Mouse (Mus musculus) kidney, postnatal 0 days (tissue): ENCODE data around the gene Pds5b. TPM values are rescaled to one million over a fixed set of nuclear protein-coding genes. Genes with fewer than 3 reads are reported as not detected.
A peak's percentile ranks its signal among the peaks of the same experiment; 100 is the strongest.
"Not testable (repeated sequence)": the region's sequence is repeated elsewhere in the genome, so short reads cannot be mapped to it uniquely, and the experiment has no call there.

Experiments
- ATAC-seq: fragments of 200-750 bp; cut with Nextera tagmentation; replicated peaks from 2 replicates; pipeline ENCODE4 v1.8.0; 2017; ENCODE audit warnings: low read depth, moderate number of reproducible peaks, moderate TSS enrichment, moderate library complexity; ENCODE audit not compliant: low FRiP score
- DNase-seq: peaks from one replicate; pipeline ENCODE4 v3.0.0-alpha.2; 2016; ENCODE audit warnings: low spot score
- H3K27ac ChIP-seq: fragments of 300-500 bp; sonication (generic); 2 replicates; pipeline ENCODE4 v1.5.1; 2014; ENCODE audit warnings: mild to moderate bottlenecking
- H3K27me3 ChIP-seq: fragments of 300-500 bp; sonication (generic); 2 replicates; pipeline ENCODE4 v1.6.1; 2014; ENCODE audit warnings: low read length, mixed read lengths; ENCODE audit not compliant: insufficient read depth
- H3K36me3 ChIP-seq: fragments of 300-500 bp; sonication (generic); 2 replicates; pipeline ENCODE4 v1.6.1; 2014; ENCODE audit warnings: low read length, mixed read lengths; ENCODE audit not compliant: insufficient read depth
- H3K4me1 ChIP-seq: fragments of 300-500 bp; sonication (generic); replicated peaks from 2 replicates; pipeline ENCODE4 v1.6.1; 2014; ENCODE audit warnings: antibody characterized with exemption, low read length, mixed read lengths; ENCODE audit not compliant: insufficient read depth
- H3K4me2 ChIP-seq: fragments of 300-500 bp; sonication (generic); 2 replicates; pipeline ENCODE4 v1.6.1; 2014; ENCODE audit warnings: mild to moderate bottlenecking, low read length, moderate library complexity, mixed read lengths
- H3K4me3 ChIP-seq: fragments of 300-500 bp; sonication (generic); replicated peaks from 2 replicates; pipeline ENCODE4 v1.5.1; 2014; ENCODE audit warnings: low read depth, low read length
- H3K9ac ChIP-seq: fragments of 300-500 bp; sonication (generic); 2 replicates; pipeline ENCODE4 v1.6.1; 2014; ENCODE audit warnings: low read depth, low read length
- H3K9me3 ChIP-seq: fragments of 300-500 bp; sonication (generic); replicated peaks from 2 replicates; pipeline ENCODE4 v1.6.1; 2016; ENCODE audit warnings: low read length, inconsistent platforms, mixed read lengths
- CTCF ChIP-seq: IDR thresholded peaks from 2 replicates; pipeline ENCODE4 v1.5.1; 2016; ENCODE audit warnings: antibody characterized with exemption, low read depth, mild to moderate bottlenecking, moderate library complexity
- WGBS: fragments of 180-500 bp; shearing (Covaris S2); extraction: QIAGEN DNeasy Blood & Tissue Kit; methylation state at CpG from one replicate; pipeline ENCODE4 v1.1.7; 2014; 5-methylcytosine and 5-hydroxymethylcytosine counted together
- polyA plus RNA-seq: library from polyadenylated mRNA; unstranded; fragments of >200 nt; fragmentation: Nextera tagmentation; extraction: Ambion mirVana; gene quantifications from 2 replicates; pipeline ENCODE4 v1.2.1, GENCODE M21; 2015

Pds5b gene
- polyA plus RNA-seq, 1 experiment from 2014 or later: 20.1 TPM

DNA sequence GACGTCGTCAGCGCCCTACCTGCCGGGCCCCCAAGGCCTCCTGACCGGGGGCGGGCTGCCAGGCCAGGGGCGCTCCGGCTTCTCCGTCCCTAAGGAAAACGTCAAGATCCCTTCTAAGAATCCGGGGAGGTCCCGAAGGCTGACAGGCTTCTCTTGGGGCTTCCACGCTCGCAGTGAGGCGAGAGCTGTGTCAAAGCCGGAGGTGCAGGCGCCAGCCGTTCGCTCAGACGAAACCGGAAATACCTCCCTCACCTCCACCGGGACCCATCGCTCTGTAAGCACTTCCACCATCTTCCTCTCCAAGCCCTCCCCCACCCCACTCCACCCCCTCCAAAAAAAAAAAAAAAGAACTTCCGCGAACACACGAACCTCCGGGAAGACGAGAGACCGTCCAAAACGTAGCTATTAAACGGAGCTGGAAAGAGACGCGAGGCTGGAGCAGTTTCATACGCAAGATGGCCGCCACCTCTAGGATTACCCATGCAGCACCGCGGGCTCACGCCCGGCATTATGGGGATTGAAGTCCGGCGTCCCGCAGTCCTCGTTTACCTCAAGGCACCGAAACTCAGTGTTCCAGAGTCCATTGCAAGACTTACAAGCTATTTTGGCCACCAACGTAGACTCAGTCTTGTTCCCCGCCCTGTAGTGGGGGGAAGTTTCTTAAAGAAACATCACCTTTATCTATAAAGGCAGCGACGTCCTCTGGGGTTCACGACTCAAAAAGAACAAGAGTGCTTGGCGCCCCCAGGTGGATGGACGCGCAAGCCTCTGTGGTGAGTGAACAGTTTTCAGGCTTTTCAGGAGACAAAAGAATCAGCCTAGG, 8.2 kb upstream of the Pds5b start:
- peak overlapping the region; percentile 90 for H3K4me3 ChIP-seq
- ATAC-seq: peak; percentile 98
- no peaks in the 10 kb centered on the region for H3K27me3 ChIP-seq
- H3K9ac ChIP-seq: peak overlapping the region; percentile 88
- peak overlapping the region; percentile 57 for H3K4me2 ChIP-seq
- no peaks in the 10 kb centered on the region for H3K9me3 ChIP-seq
- peak overlapping the region; percentile 99 for H3K27ac ChIP-seq
- peak; percentile 94 for TF ChIP-seq CTCF
- peak; percentile 100 for DNase-seq
- no peaks in the 10 kb centered on the region for H3K4me1 ChIP-seq
- under 1% methylated on average over 52 of the region's 52 CpGs for WGBS
- H3K36me3 ChIP-seq: 0 out of 2 replicates have a peak, but pooled peaks cover 3% of the 10 kb centered on the region

DNA sequence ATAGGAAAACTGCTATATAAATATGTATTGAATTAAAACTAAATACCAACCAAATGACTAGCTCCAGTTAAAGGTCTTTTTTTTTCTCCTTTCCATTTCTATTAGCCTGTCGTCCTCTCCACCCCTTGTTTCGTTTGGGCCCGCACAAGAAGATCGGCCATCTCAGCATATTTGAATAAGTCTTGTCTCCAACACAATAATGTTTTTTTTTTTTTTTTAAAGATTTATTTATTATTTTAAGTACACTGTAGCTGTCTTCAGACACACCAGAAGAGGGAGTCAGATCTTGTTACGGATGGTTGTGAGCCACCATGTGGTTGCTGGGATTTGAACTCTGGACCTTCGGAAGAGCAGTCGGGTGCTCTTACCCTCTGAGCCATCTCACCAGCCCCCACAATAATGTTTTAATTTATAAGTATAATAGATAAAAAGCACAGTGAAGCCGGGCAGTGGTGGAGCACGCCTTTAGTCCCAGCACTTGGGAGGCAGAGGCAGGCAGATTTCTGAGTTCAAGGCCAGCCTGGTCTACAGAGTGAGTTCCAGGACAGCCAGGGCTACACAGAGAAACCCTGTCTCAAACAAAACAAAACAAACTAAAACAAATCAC, 7.3 kb upstream of the Pds5b start, which contains the start of gene N4bp2l2:
Gene N4bp2l2, minus strand, starts transcription at position 51 of the 607 bp plus-strand sequence.
- peak within 1 kb of the TSS; percentile 90 for H3K4me3 ChIP-seq
- not testable (repeated sequence) for ATAC-seq, H3K27me3 ChIP-seq, DNase-seq, H3K9me3 ChIP-seq, H3K36me3 ChIP-seq, H3K4me1 ChIP-seq
- peak within 1 kb of the TSS; percentile 88 for H3K9ac ChIP-seq
- 87% methylated on average over 8 of the region's 9 CpGs for WGBS
- H3K27ac ChIP-seq: peak within 1 kb of the TSS; percentile 99
- H3K4me2 ChIP-seq: peak within 1 kb of the TSS; percentile 57

GRCm38 (mm10) chr5:150668731-150669130, 4.8 kb upstream of the Pds5b start:
- DNase-seq (no peak), ATAC-seq (no peak)
- Histone ChIP-seq H3K36me3 (no peaks in the 10 kb centered on the region), H3K9ac (no peak overlapping the region), H3K4me1 (no peaks in the 10 kb centered on the region), H3K27ac (no peak overlapping the region), H3K9me3 (no peaks in the 10 kb centered on the region), H3K4me3 (no peak overlapping the region), H3K27me3 (no peaks in the 10 kb centered on the region), H3K4me2 (no peak overlapping the region)
- TF ChIP-seq CTCF: no peak
- WGBS: 65% methylated on average over 4 of the region's 4 CpGs

DNA sequence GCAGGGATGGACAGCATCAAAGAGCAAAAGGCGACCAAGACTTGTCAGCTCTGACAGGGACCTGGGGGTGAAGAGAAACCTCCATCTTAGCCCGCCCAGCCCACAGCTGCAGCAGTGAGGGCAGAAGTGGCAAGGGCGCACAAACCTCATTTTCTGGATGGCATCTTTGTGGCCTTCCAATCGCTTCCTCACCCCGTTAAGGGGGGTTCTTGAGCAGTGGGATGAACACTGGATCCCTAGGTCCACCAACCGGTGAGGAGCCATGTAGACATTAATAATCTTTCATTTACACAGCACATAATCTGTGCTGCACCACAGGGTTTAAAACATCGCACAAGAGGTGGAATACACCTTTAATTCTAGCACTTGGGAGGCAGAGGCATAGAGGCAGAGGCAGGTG, 1.2 kb upstream of the Pds5b start:
- 94% methylated on average over 7 of the region's 7 CpGs for WGBS
- no peak for TF ChIP-seq CTCF
- H3K9me3 ChIP-seq: no peaks in the 10 kb centered on the region
- H3K4me1 ChIP-seq: 0 out of 2 replicates have a peak, but pooled peaks cover 4% of the 10 kb centered on the region
- H3K36me3 ChIP-seq: no peaks in the 10 kb centered on the region
- no peak overlapping the region for H3K27ac ChIP-seq
- H3K27me3 ChIP-seq: no peaks in the 10 kb centered on the region
- H3K4me3 ChIP-seq: no peak overlapping the region
- ATAC-seq (no peak), DNase-seq (no peak)
- no peak overlapping the region for H3K9ac ChIP-seq
- H3K4me2 ChIP-seq: no peak overlapping the region

GRCm38 (mm10) chr5:150673880-150674621, 512 bp downstream of the Pds5b start:
- H3K4me3 ChIP-seq: peak overlapping the region; percentile 96
- ATAC-seq (peak; percentile 53; the same call in 1 of the 2 replicates), DNase-seq (peak; percentile 54)
- peak overlapping the region; percentile 92 for H3K27ac ChIP-seq
- 0 out of 2 replicates have a peak, but pooled peaks cover 4% of the 10 kb centered on the region for H3K4me1 ChIP-seq
- H3K4me2 ChIP-seq: peak overlapping the region; percentile 68
- no peaks in the 10 kb centered on the region for H3K9me3 ChIP-seq
- no peak for TF ChIP-seq CTCF
- no peaks in the 10 kb centered on the region for H3K36me3 ChIP-seq
- no peaks in the 10 kb centered on the region for H3K27me3 ChIP-seq
- under 1% methylated on average over 73 of the region's 91 CpGs for WGBS
- H3K9ac ChIP-seq: peak overlapping the region; percentile 96

- Histone ChIP-seq H3K4me1 (0 out of 2 replicates have a peak, but pooled peaks cover 4% of the 10 kb centered on the region), H3K4me2 (peak overlapping the region; percentile 68), H3K9me3 (no peaks in the 10 kb centered on the region), H3K27ac (no peak overlapping the region), H3K27me3 (no peaks in the 10 kb centered on the region), H3K9ac (peak overlapping the region; percentile 96; the same call in 1 of the 2 replicates), H3K36me3 (no peaks in the 10 kb centered on the region), H3K4me3 (peak overlapping the region; percentile 96)
- DNase-seq: peak; percentile 21
- TF ChIP-seq CTCF: peak; percentile 2; the same call in 1 of the 2 replicates
- WGBS: 38% methylated on average over 6 of the region's 6 CpGs
- ATAC-seq: no peak
Measured at GRCm38 (mm10) chr5:150674866-150675265, 1.3 kb downstream of the Pds5b start.

DNA sequence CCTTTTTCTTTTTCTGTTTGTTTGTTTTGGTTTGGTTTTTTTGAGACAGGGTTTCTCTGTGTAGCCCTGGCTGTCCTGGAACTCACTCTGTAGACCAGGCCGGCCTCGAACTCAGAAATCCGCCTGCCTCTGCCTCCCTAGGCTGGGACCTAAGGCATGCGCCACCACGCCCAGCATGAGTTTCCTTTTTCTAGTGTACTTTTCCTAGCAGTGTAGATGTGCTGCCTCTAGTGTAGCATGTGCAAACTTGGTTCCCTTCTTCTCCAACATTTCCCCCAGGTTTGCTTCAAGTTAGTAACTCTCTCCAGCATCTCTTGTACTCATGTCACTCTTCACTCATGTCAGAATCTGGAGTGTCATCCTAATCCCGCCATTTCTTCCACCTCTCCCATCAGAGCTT, 9.3 kb downstream of the Pds5b start:
- H3K9me3 ChIP-seq, H3K4me1 ChIP-seq, H3K36me3 ChIP-seq, DNase-seq, H3K4me2 ChIP-seq, H3K27ac ChIP-seq, H3K9ac ChIP-seq, H3K4me3 ChIP-seq, H3K27me3 ChIP-seq, ATAC-seq: not testable (repeated sequence)
- WGBS: 93% methylated on average over 6 of the region's 6 CpGs
